Mouse (Mus musculus) thymus, postnatal 4 days (tissue): ENCODE measurements around the gene Cwh43.

Experiments used
- DNase-seq: peaks from one replicate; pipeline ENCODE4 v3.0.0; 2021

Gene Cwh43

DNA sequence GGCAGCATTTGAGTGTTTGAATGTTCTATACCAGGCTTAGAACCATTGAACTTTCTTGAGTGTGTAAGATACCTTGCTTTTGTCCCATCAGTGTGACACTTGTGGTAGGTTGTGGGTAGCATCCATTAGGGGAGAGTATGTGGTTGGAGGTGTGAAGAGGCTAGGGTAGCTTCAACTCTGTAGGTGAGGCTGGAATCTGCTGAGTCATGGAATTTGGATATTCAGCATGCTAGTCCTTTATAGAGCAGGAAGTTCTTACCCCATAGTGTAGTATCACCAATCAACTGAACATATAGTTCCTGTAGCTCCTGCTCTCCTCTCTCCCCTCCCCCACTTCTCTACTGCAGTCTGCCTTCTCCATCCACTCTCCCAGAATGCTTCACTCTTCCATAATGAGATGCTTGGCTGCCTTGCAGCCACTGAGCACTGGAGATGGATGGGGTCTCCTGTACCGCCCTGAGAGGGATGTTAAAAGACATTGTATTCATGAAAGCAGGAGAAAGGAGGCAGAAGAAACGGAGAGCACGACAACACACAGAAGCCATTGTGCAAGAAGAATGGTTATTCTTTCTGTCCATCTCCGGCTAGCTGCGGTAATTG, 78.2 kb downstream of the Cwh43 start:
- no peak for DNase-seq

DNA sequence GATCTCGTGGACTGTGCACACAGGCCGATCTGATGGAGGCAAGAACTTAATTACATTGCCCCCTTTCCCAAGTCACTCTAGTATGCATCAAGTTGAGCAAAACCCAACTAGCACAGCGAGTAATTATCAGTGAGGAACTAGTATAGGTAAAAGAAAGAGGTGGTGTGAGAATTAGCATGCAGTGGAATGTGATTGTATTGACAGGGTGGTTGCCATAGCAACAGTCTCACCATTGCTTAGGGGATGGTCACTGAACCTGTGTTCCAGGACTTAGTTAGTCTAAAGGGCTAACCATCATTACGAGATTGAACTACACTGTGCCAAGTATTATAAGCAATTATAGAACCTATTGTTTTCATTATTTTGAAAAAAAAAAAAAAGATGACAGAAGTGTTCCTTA, 80.6 kb downstream of the Cwh43 start:
- no peak for DNase-seq

DNA sequence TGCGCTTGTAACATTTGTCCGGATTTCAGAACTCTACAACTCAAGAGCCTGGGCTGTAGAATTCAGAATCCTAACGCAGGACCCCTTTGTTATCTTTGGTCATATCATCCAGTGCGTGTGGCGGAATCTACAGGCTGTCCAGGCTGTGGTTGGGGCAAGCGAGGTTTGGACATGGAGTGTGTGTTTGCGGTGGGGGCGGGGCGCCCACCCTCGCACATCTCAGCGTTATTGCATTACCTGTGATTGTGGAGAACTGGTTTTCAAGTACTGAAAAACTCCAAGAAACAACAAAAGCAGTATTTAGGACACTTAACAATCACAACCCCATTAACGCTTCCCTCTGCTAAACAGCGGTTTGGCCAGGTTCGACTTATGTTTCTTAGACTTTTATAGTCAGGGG, 84.0 kb downstream of the Cwh43 start:
- DNase-seq: no peak

DNA sequence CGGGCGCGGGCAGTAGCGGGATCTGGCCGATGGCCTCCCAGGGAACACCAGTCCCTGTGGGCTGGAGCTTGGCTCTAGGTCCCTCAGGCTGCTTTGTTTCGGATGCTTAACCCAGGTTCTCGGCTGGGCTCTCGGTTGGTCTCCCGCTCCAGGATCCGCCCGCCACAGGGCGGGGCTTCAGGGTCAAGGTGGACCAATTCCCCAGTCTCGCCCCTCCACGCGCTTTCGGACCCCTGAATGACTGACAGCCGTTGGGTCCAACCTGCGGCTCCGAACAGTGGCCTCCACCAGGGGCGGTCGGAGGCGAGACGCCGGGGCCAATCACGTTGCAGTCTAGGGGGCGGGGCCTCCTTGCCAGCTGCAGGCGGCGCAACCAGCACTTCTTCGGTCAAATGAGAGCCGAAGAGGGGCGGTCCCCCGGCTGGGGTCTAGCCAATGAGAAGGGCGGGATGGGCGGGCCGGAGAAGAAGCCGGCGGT, 84.8 kb downstream of the Cwh43 start:
- DNase-seq: peak; percentile 99

DNA sequence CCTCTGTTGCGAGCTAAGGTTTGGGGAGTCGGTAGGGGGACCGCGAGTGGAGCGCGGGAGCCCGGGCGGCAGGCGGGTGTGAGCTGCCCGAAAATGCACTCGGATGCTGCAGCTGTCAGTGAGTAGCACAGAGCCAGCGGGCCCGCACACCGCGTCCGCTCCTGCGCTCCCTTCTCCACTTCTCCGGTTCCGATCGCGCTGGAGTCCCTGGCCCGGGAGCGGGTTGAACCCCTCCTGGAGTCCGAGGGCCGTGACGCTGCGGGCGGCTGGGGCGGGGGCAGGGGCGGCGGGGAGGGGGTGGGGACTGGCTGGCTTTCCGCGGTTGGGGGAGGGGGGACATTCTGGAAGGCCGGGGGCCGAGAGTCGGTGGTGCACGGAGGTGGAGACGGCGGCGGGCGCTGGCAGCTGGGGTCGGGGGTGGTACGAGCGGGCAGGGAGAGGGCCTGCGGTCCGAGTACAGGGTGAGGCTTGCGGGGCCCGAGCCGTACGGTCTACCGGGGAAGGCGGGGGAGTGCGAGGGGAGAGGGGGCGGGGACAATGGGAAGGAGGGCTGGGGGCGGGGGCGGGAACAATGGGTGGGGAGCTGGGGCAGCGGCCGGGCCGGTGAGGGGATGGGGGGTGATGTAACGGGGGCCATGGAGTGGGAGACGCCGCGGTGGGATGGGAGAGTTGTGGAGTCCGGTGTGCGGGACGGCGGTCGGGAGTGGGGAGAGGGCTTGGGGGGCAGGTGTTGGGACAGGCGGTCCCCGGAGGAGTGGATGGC, 85.4 kb downstream of the Cwh43 start:
- peak; percentile 73 for DNase-seq

DNA sequence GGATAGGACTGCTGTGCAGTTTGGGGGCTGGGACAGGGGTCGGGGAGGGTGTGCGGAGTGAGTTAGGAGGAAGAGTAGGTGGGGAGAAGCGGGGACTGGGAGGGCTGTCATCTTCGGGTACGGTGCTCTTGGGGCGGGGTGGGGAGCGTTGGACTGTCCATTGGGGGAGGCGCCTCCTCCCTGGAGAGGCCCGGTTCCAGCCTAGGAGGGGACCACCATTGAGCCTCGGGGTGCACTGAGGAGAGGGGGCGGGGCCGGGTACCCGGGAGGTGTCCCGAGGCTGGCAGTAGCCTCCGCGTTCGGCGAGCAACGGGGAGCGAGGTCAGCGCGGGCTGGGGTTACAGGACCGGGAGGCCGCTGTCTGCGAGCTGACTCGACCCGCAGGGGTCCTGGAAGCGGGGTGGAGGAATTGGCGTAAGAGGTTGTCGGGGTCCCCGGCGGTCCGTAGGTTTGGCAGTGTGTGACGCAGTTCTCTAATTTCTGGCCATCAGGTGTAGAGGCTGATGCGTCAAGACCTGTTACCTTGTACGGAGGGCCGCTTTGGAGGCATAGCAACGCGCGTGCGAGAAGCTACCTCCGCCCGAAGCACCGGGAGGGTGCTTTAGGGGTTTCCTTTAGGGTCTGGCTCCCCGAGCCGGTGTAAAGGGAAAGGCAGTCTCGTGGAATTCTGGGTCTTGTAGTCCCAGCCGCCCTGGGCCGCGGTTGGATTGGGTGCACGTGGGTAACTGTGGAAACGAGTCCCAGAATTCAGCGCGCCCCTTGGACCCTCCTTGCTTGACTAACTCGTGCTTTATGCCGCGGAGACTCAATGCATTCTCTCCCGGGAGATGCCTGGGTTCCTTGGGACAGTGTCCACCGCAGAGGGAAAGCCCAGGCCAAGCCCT, 86.2 kb downstream of the Cwh43 start:
- peak; percentile 90 for DNase-seq

DNA sequence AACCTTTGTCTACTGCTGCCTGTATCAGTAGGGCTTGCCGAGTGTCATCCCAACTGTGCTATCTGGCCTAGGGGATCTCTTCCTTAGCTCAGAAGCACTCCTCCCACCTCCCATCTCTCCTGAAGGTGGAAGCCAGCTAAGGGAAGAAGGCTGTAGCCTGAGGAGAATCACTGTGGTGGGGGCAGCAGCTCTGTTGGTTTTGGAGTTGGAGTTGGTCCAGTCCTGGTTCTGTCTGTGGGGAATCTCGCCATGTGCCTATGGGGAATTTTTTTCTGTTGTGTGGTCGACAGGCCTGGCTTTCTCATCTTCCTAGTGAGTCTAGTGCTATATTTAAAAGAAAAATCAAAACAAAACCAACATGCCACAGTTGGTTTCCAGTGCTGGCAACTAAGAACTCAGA, 91.5 kb downstream of the Cwh43 start:
- no peak for DNase-seq

DNA sequence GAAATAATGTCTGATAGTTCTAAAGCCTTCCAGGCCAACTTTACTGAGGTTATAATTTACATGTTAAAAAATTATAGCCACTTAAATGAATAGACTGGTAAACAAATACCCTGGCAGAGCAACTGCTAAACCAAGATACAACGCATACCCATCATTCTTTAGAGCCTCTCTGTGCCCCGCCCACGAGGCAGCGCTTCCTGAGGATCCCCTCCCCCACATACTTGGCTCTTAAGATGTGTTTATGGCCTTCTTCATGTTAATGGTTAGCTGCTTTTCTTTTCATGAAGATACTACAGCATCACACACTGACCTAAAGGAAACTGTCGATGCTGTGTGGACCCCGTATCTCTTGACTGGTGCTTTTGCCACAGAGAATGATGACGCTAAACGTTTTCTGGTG, 92.7 kb downstream of the Cwh43 start:
- DNase-seq: no peak

DNA sequence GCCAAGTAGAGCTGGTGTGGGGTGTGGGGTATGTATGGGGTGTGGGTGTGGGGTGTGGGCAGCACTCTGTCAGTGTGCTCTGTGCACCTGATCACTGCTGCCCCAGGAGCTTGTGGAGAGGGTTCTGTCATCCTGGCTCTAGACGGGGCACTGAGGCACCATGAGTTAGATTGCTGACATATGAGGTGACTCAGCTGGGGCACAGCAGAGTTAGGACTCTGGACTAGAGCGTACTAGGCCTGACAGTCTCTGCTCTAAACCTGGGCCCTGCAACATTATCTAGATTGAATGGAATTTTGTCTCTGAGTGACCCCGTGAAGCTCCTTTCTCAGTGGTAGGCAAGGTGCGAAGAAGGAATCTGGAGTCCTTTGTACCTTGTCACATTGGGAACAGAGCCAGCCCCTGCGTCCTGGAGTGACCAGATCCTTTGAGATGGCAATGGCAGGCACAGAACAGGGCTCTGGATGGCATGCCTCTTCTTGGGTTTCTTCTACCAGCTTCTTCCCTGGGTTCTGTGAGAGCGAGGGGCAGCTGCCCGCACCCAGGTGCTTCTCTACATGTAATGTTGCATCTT, 95.1 kb downstream of the Cwh43 start:
- no peak for DNase-seq

DNA sequence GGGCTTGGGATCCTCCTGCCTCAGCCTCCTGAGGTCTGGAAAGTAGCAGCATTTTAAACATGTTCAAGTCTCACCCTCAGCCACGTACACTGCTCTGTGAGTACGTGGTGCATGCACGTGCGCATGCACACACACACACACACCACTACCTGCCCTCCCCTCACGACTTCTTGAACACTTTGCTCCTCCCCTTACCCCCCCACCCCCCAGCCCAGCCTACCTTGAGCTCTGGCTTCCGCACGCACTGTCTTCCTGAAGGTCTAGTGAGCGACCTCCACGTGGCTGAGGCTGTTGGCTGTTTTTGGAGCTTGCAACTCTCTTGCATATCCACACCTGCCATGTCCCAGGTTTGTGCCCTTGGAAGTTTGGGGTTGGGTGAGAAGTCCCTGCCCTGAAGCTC, 96.5 kb downstream of the Cwh43 start:
- DNase-seq: no peak
